Mouse (Mus musculus): ENCODE measurements around the gene Dhx40. TPM values are rescaled to one million over a fixed set of nuclear protein-coding genes. Genes with fewer than 3 reads are reported as not detected.
"Not testable (repeated sequence)": the region's sequence is repeated elsewhere in the genome, so short reads cannot be mapped to it uniquely, and the experiment has no call there.

The Dhx40 gene
- polyA plus RNA-seq, 1 experiment = 30.2 TPM

DNA sequence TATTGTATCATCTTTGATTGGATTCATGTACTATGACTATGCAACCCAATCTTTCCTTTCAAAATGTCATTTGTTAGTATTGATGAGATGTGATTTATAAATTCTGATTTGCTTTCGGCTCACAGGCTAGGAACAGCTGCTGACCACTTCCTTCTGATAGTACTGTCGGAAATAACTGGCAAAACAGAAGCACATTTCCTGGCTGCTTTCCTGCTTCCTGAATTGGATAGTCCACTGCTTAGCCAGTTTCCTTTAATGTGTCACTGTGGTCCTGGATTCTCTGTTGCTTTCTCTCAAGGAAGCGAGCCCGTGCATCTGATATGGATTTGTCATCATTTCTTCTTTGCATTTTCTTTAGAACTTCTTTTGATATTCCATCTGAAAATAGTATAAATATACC, 37.7 kb downstream of the Dhx40 start:
- Histone ChIP-seq H3K27me3 (ENCODE audit: control insufficient read depth, insufficient read depth, low read length) (no peaks in the 10 kb centered on the region), H3K4me3 (ENCODE audit: control insufficient read depth, low read depth, low read length) (no peak overlapping the region), H3K36me3 (ENCODE audit: control insufficient read depth, insufficient read depth, low read length) (no peaks in the 10 kb centered on the region), H3K4me1 (ENCODE audit: control insufficient read depth, insufficient read depth, low read length) (no peaks in the 10 kb centered on the region), H3K27ac (ENCODE audit: control insufficient read depth, insufficient read depth, low read depth, low read length) (no peak overlapping the region)
- TF ChIP-seq POLR2A (IDR thresholded peaks at IDR 0.05; ENCODE audit: control insufficient read depth, low read depth, low read length) = no peak
- no peak for TF ChIP-seq CTCF (IDR thresholded peaks at IDR 0.05; ENCODE audit: control insufficient read depth, insufficient read depth, insufficient replicate concordance, low read depth, low read length)

GRCm38 (mm10) chr11:86764501-86764900, 43.0 kb downstream of the Dhx40 start:
- TF ChIP-seq POLR2A (IDR thresholded peaks at IDR 0.05; ENCODE audit: control insufficient read depth, low read depth, low read length) = no peak
- TF ChIP-seq CTCF (IDR thresholded peaks at IDR 0.05; ENCODE audit: control insufficient read depth, insufficient read depth, insufficient replicate concordance, low read depth, low read length) = no peak

GRCm38 (mm10) chr11:86763127-86763526, 44.4 kb downstream of the Dhx40 start:
- peak overlapping the region; percentile 65 for H3K27ac ChIP-seq (ENCODE audit: control insufficient read depth, insufficient read depth, low read depth, low read length)
- H3K4me3 ChIP-seq (ENCODE audit: control insufficient read depth, low read depth, low read length) = peak overlapping the region; percentile 75
- H3K36me3 ChIP-seq (ENCODE audit: control insufficient read depth, insufficient read depth, low read length); H3K4me1 ChIP-seq (ENCODE audit: control insufficient read depth, insufficient read depth, low read length); H3K27me3 ChIP-seq (ENCODE audit: control insufficient read depth, insufficient read depth, low read length): not testable (repeated sequence)
- TF ChIP-seq POLR2A (IDR thresholded peaks at IDR 0.05; ENCODE audit: control insufficient read depth, low read depth, low read length) = peak; percentile 31; the same call in 1 of the 2 replicates

More at GRCm38 (mm10) chr11:86764501-86764900, 43.0 kb downstream of the Dhx40 start:
- H3K4me1 ChIP-seq (ENCODE audit: control insufficient read depth, insufficient read depth, low read length) = no peaks in the 10 kb centered on the region; the same call in 1 of the 2 replicates
- no peaks in the 10 kb centered on the region for H3K36me3 ChIP-seq (ENCODE audit: control insufficient read depth, insufficient read depth, low read length)
- no peak overlapping the region for H3K4me3 ChIP-seq (ENCODE audit: control insufficient read depth, low read depth, low read length)
- H3K27ac ChIP-seq (ENCODE audit: control insufficient read depth, insufficient read depth, low read depth, low read length) = no peak overlapping the region
- H3K27me3 ChIP-seq (ENCODE audit: control insufficient read depth, insufficient read depth, low read length) = no peaks in the 10 kb centered on the region

GRCm38 (mm10) chr11:86760357-86760756, 47.2 kb downstream of the Dhx40 start:
- TF ChIP-seq POLR2A (IDR thresholded peaks at IDR 0.05; ENCODE audit: control insufficient read depth, low read depth, low read length) (no peak), CTCF (IDR thresholded peaks at IDR 0.05; ENCODE audit: control insufficient read depth, insufficient read depth, insufficient replicate concordance, low read depth, low read length) (no peak)
- Histone ChIP-seq H3K27ac (ENCODE audit: control insufficient read depth, insufficient read depth, low read depth, low read length) (0 out of 2 replicates have a peak overlapping the region, but pooled peaks have one; percentile 12), H3K27me3 (ENCODE audit: control insufficient read depth, insufficient read depth, low read length) (no peaks in the 10 kb centered on the region), H3K36me3 (ENCODE audit: control insufficient read depth, insufficient read depth, low read length) (no peaks in the 10 kb centered on the region), H3K4me3 (ENCODE audit: control insufficient read depth, low read depth, low read length) (peak overlapping the region; percentile 32; the same call in 1 of the 2 replicates), H3K4me1 (ENCODE audit: control insufficient read depth, insufficient read depth, low read length) (peaks cover 2% of the 10 kb centered on the region)

- H3K4me3 ChIP-seq (ENCODE audit: control insufficient read depth, low read depth, low read length) = no peak overlapping the region
- H3K36me3 ChIP-seq (ENCODE audit: control insufficient read depth, insufficient read depth, low read length) = no peaks in the 10 kb centered on the region
- TF ChIP-seq CTCF (IDR thresholded peaks at IDR 0.05; ENCODE audit: control insufficient read depth, insufficient read depth, insufficient replicate concordance, low read depth, low read length) (no peak), POLR2A (IDR thresholded peaks at IDR 0.05; ENCODE audit: control insufficient read depth, low read depth, low read length) (no peak)
- H3K4me1 ChIP-seq (ENCODE audit: control insufficient read depth, insufficient read depth, low read length) = peaks cover 2% of the 10 kb centered on the region
- no peak overlapping the region for H3K27ac ChIP-seq (ENCODE audit: control insufficient read depth, insufficient read depth, low read depth, low read length)
- H3K27me3 ChIP-seq (ENCODE audit: control insufficient read depth, insufficient read depth, low read length) = no peaks in the 10 kb centered on the region
These were observed 47.7 kb downstream of the Dhx40 start for GRCm38 (mm10) chr11:86759886-86760285.

- Histone ChIP-seq H3K4me3 (ENCODE audit: control insufficient read depth, low read depth, low read length) (peak overlapping the region; percentile 3; the same call in 1 of the 2 replicates), H3K36me3 (ENCODE audit: control insufficient read depth, insufficient read depth, low read length) (no peaks in the 10 kb centered on the region), H3K27ac (ENCODE audit: control insufficient read depth, insufficient read depth, low read depth, low read length) (no peak overlapping the region), H3K4me1 (ENCODE audit: control insufficient read depth, insufficient read depth, low read length) (peaks cover 2% of the 10 kb centered on the region), H3K27me3 (ENCODE audit: control insufficient read depth, insufficient read depth, low read length) (no peaks in the 10 kb centered on the region)
- no peak for TF ChIP-seq POLR2A (IDR thresholded peaks at IDR 0.05; ENCODE audit: control insufficient read depth, low read depth, low read length)
- no peak for TF ChIP-seq CTCF (IDR thresholded peaks at IDR 0.05; ENCODE audit: control insufficient read depth, insufficient read depth, insufficient replicate concordance, low read depth, low read length)
These were observed 48.3 kb downstream of the Dhx40 start for GRCm38 (mm10) chr11:86759226-86759625.

- H3K4me1 ChIP-seq (ENCODE audit: control insufficient read depth, insufficient read depth, low read length) = peaks cover 2% of the 10 kb centered on the region
- TF ChIP-seq POLR2A (IDR thresholded peaks at IDR 0.05; ENCODE audit: control insufficient read depth, low read depth, low read length) = no peak
- no peak for TF ChIP-seq CTCF (IDR thresholded peaks at IDR 0.05; ENCODE audit: control insufficient read depth, insufficient read depth, insufficient replicate concordance, low read depth, low read length)
These were observed 49.0 kb downstream of the Dhx40 start for GRCm38 (mm10) chr11:86758559-86758958.

More at GRCm38 (mm10) chr11:86758559-86758958, 49.0 kb downstream of the Dhx40 start:
- Histone ChIP-seq H3K27me3 (ENCODE audit: control insufficient read depth, insufficient read depth, low read length) (no peaks in the 10 kb centered on the region), H3K4me3 (ENCODE audit: control insufficient read depth, low read depth, low read length) (peak overlapping the region; percentile 100; the same call in 1 of the 2 replicates), H3K36me3 (ENCODE audit: control insufficient read depth, insufficient read depth, low read length) (no peaks in the 10 kb centered on the region), H3K27ac (ENCODE audit: control insufficient read depth, insufficient read depth, low read depth, low read length) (peak overlapping the region; percentile 100)

Data from testis, adult 2 months (tissue).